14 mouse cellular contexts compared by ENCODE assay signal in the genomic region with DNA sequence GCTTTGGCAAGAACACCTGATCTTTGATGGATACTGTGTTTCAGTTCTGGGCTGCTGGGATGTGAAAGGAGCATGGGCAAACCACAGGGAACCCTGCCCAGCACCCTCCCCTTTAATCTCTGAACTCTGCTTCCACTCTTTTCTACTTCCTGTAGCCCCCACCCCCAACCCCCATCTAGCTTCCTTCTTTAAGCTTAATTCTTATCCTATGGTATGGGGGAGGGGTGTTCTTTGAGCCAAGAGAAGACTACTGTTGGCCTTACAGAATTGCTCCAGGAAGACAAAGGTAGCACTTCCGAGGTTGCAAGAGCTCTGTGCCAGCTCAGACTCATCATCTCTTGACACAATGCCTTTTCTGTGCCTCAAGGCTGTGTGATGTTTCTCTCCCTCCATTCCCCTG. TPM values are rescaled to one million over a fixed set of nuclear protein-coding genes. Genes with fewer than 3 reads are reported as not detected.
A peak's percentile ranks its signal among the peaks of the same experiment; 100 is the strongest.
DNase-seq lines count a peak whose midpoint lies in the region; ATAC-seq and TF ChIP-seq lines count a peak whose summit lies in the region.
"Had no signal": no experiment of that assay in that cellular context is flagged by ENCODE, and none has a peak within 500 bp of the region (broad histone marks: within the 10 kb centered on the region; RNA-seq: fewer than 3 reads in every experiment).

No protein-coding gene starts in this region.

- no peak for TF ChIP-seq CTCF in kidney, postnatal 0 days (IDR thresholded peaks at IDR 0.05; ENCODE audit: low read depth)
- no peak for TF ChIP-seq CTCF in intestine, postnatal 0 days (IDR thresholded peaks at IDR 0.05; ENCODE audit: low read depth)

- H3K4me2 ChIP-seq in forebrain, embryonic 13.5 days = peak overlapping the region; percentile 77; the same call in 1 of the 2 replicates
- H3K4me2 ChIP-seq in forebrain, embryonic 12.5 days = no peak overlapping the region
- peak overlapping the region; percentile 84 for H3K4me2 ChIP-seq in kidney, postnatal 0 days (ENCODE audit: low read length)
- H3K4me2 ChIP-seq in hindbrain, embryonic 15.5 days = peak overlapping the region; percentile 72; the same call in 1 of the 2 replicates
- H3K4me2 ChIP-seq in intestine, postnatal 0 days (replicated peaks; ENCODE audit: low read depth) = no peak overlapping the region

- WGBS in forebrain, embryonic 13.5 days = 59% methylated on average over 1 of the region's 1 CpGs
- 57% methylated on average over 1 of the region's 1 CpGs for WGBS in forebrain, embryonic 12.5 days
- 45% methylated on average over 1 of the region's 1 CpGs for WGBS in kidney, postnatal 0 days
- WGBS in hindbrain, embryonic 15.5 days = 56% methylated on average over 1 of the region's 1 CpGs
- 32% methylated on average over 1 of the region's 1 CpGs for WGBS in intestine, postnatal 0 days

- H3K4me3 ChIP-seq in forebrain, embryonic 13.5 days = no peak overlapping the region
- no peak overlapping the region for H3K4me3 ChIP-seq in forebrain, embryonic 12.5 days (replicated peaks)
- H3K4me3 ChIP-seq in kidney, postnatal 0 days (replicated peaks; ENCODE audit: low read depth, low read length) = no peak overlapping the region
- H3K4me3 ChIP-seq in hindbrain, embryonic 15.5 days = no peak overlapping the region
- no peak overlapping the region for H3K4me3 ChIP-seq in intestine, postnatal 0 days (ENCODE audit: low read depth, low read length)

- ATAC-seq in forebrain, embryonic 13.5 days = no peak
- ATAC-seq in forebrain, embryonic 12.5 days (ENCODE audit: low FRiP score) = no peak
- no peak for ATAC-seq in kidney, postnatal 0 days (replicated peaks; ENCODE audit: low FRiP score, low read depth)
- no peak for ATAC-seq in hindbrain, embryonic 15.5 days (ENCODE audit: low FRiP score, low read depth)
- ATAC-seq in intestine, postnatal 0 days = no peak
- ATAC-seq: forebrain, embryonic 16.5 days; intestine, embryonic 15.5 days had no signal

- no peak overlapping the region for H3K27ac ChIP-seq in forebrain, embryonic 13.5 days
- H3K27ac ChIP-seq in forebrain, embryonic 12.5 days = no peak overlapping the region
- no peak overlapping the region for H3K27ac ChIP-seq in kidney, postnatal 0 days
- no peak overlapping the region for H3K27ac ChIP-seq in hindbrain, embryonic 15.5 days (replicated peaks)
- H3K27ac ChIP-seq in intestine, postnatal 0 days (ENCODE audit: low read depth, low read length) = no peak overlapping the region
- H3K27ac ChIP-seq: intestine, embryonic 15.5 days had no signal

- peaks cover 30% of the 10 kb centered on the region for H3K4me1 ChIP-seq in forebrain, embryonic 13.5 days
- peaks cover 29% of the 10 kb centered on the region for H3K4me1 ChIP-seq in forebrain, embryonic 12.5 days
- H3K4me1 ChIP-seq in kidney, postnatal 0 days (replicated peaks; ENCODE audit: insufficient read depth, low read length) = peaks cover 33% of the 10 kb centered on the region
- H3K4me1 ChIP-seq in hindbrain, embryonic 15.5 days (replicated peaks) = peaks cover 32% of the 10 kb centered on the region
- peaks cover 9% of the 10 kb centered on the region; the same call in 1 of the 2 replicates for H3K4me1 ChIP-seq in intestine, postnatal 0 days (replicated peaks; ENCODE audit: control insufficient read depth, insufficient read depth, low read length)

- H3K36me3 ChIP-seq in forebrain, embryonic 13.5 days (ENCODE audit: poor library complexity, severe bottlenecking) = peaks cover 14% of the 10 kb centered on the region
- peaks cover 16% of the 10 kb centered on the region for H3K36me3 ChIP-seq in forebrain, embryonic 12.5 days (replicated peaks)
- H3K36me3 ChIP-seq in kidney, postnatal 0 days (ENCODE audit: insufficient read depth, low read length) = peaks cover 13% of the 10 kb centered on the region; the same call in 1 of the 2 replicates
- H3K36me3 ChIP-seq in hindbrain, embryonic 15.5 days = no peaks in the 10 kb centered on the region
- H3K36me3 ChIP-seq in intestine, postnatal 0 days (ENCODE audit: control insufficient read depth, insufficient read depth) = peaks cover 4% of the 10 kb centered on the region; the same call in 1 of the 2 replicates
- H3K36me3 ChIP-seq: intestine, embryonic 15.5 days had no signal

- no peak for DNase-seq in kidney, postnatal 0 days (ENCODE audit: low spot score)
- DNase-seq in kidney, adult 18-20 months = no peak
- DNase-seq in 416B (ENCODE audit: low read depth) = peak; percentile 36
- DNase-seq in right cerebral cortex, adult 2 months (ENCODE audit: low spot score in 2 of 2) = no peak
- DNase-seq: adrenal gland, postnatal 14 days; cerebellum, adult 11 months; thymus, adult 18-20 months had no signal

- no peaks in the 10 kb centered on the region for H3K27me3 ChIP-seq in forebrain, embryonic 13.5 days
- H3K27me3 ChIP-seq in forebrain, embryonic 12.5 days = no peaks in the 10 kb centered on the region
- no peaks in the 10 kb centered on the region for H3K27me3 ChIP-seq in kidney, postnatal 0 days (ENCODE audit: insufficient read depth, low read length)
- H3K27me3 ChIP-seq in hindbrain, embryonic 15.5 days = no peaks in the 10 kb centered on the region
- no peaks in the 10 kb centered on the region for H3K27me3 ChIP-seq in intestine, postnatal 0 days (replicated peaks; ENCODE audit: control insufficient read depth, insufficient read depth, low read length)
- H3K27me3 ChIP-seq: intestine, embryonic 15.5 days had no signal

- no peaks in the 10 kb centered on the region for H3K9me3 ChIP-seq in forebrain, embryonic 13.5 days (replicated peaks)
- no peaks in the 10 kb centered on the region for H3K9me3 ChIP-seq in forebrain, embryonic 12.5 days
- H3K9me3 ChIP-seq in kidney, postnatal 0 days (replicated peaks; ENCODE audit: low read length) = no peaks in the 10 kb centered on the region
- no peaks in the 10 kb centered on the region for H3K9me3 ChIP-seq in hindbrain, embryonic 15.5 days
- H3K9me3 ChIP-seq in intestine, postnatal 0 days (ENCODE audit: control insufficient read depth) = no peaks in the 10 kb centered on the region
- H3K9me3 ChIP-seq: intestine, embryonic 15.5 days had no signal

- no peak overlapping the region for H3K9ac ChIP-seq in forebrain, embryonic 13.5 days
- H3K9ac ChIP-seq in forebrain, embryonic 12.5 days = no peak overlapping the region
- no peak overlapping the region for H3K9ac ChIP-seq in kidney, postnatal 0 days (ENCODE audit: low read depth, low read length)
- H3K9ac ChIP-seq in hindbrain, embryonic 15.5 days = no peak overlapping the region
- no peak overlapping the region for H3K9ac ChIP-seq in intestine, postnatal 0 days (ENCODE audit: low read depth, low read length)

RNA-seq across cellular contexts. Expression of a gene that starts 2.0 kb away (rescaled TPM):
- 18.9 and 23.7 TPM in 2 replicates for polyA plus RNA-seq in forebrain, embryonic 13.5 days (2015; fragmentation: Nextera tagmentation; extraction: Ambion mirVana)
- 18.3 and 22.2 TPM in 2 replicates for polyA plus RNA-seq in forebrain, embryonic 12.5 days (2016; fragmentation: Nextera tagmentation; extraction: Ambion mirVana)
- 92.7 and 93.0 TPM in 2 replicates for polyA plus RNA-seq in kidney, postnatal 0 days (2015; fragmentation: Nextera tagmentation; extraction: Ambion mirVana)
- polyA plus RNA-seq in hindbrain, embryonic 15.5 days (2015; fragmentation: Nextera tagmentation; extraction: Ambion mirVana) = 22.2 and 22.7 TPM in 2 replicates
- 17.7 and 18.6 TPM in 2 replicates for polyA plus RNA-seq in intestine, postnatal 0 days (2015; fragmentation: Nextera tagmentation; extraction: Ambion mirVana)

RNA-seq across cellular contexts. Expression of a gene that starts 17.3 kb away (rescaled TPM):
- 0.14 TPM in 1 of 2 replicates, not detected in the other for polyA plus RNA-seq in forebrain, embryonic 13.5 days (2015; fragmentation: Nextera tagmentation; extraction: Ambion mirVana)
- polyA plus RNA-seq in forebrain, embryonic 12.5 days (2016; fragmentation: Nextera tagmentation; extraction: Ambion mirVana) = 0.42 and 0.52 TPM in 2 replicates
- polyA plus RNA-seq in kidney, postnatal 0 days (2015; fragmentation: Nextera tagmentation; extraction: Ambion mirVana) = 20.5 and 21.0 TPM in 2 replicates
- polyA plus RNA-seq in hindbrain, embryonic 15.5 days (2015; fragmentation: Nextera tagmentation; extraction: Ambion mirVana) = 0.18 and 0.26 TPM in 2 replicates
- 0.73 and 1.2 TPM in 2 replicates for polyA plus RNA-seq in intestine, postnatal 0 days (2015; fragmentation: Nextera tagmentation; extraction: Ambion mirVana)
- polyA plus RNA-seq: forebrain, embryonic 16.5 days had no signal

RNA-seq across cellular contexts. Expression of a gene that starts 43.3 kb away (rescaled TPM):
- 0.19 TPM in 1 of 2 replicates, not detected in the other for polyA plus RNA-seq in forebrain, embryonic 13.5 days (2015; fragmentation: Nextera tagmentation; extraction: Ambion mirVana)
- not detected in 2 replicates for polyA plus RNA-seq in forebrain, embryonic 12.5 days (2016; fragmentation: Nextera tagmentation; extraction: Ambion mirVana)
- 0.12 TPM in 1 of 2 replicates, not detected in the other for polyA plus RNA-seq in kidney, postnatal 0 days (2015; fragmentation: Nextera tagmentation; extraction: Ambion mirVana)
- not detected in 2 replicates for polyA plus RNA-seq in hindbrain, embryonic 15.5 days (2015; fragmentation: Nextera tagmentation; extraction: Ambion mirVana)
- not detected in 2 replicates for polyA plus RNA-seq in intestine, postnatal 0 days (2015; fragmentation: Nextera tagmentation; extraction: Ambion mirVana)
- polyA plus RNA-seq: forebrain, embryonic 16.5 days; neural tube, embryonic 14.5 days had no signal

RNA-seq across cellular contexts. Expression of a gene that starts 45.1 kb away (rescaled TPM):
- polyA plus RNA-seq in forebrain, embryonic 13.5 days (2015; fragmentation: Nextera tagmentation; extraction: Ambion mirVana) = not detected in 2 replicates
- 0.10 and 0.24 TPM in 2 replicates for polyA plus RNA-seq in forebrain, embryonic 12.5 days (2016; fragmentation: Nextera tagmentation; extraction: Ambion mirVana)
- polyA plus RNA-seq in kidney, postnatal 0 days (2015; fragmentation: Nextera tagmentation; extraction: Ambion mirVana) = 0.08 and 0.26 TPM in 2 replicates
- polyA plus RNA-seq in hindbrain, embryonic 15.5 days (2015; fragmentation: Nextera tagmentation; extraction: Ambion mirVana) = not detected in 2 replicates
- 0.05 and 0.23 TPM in 2 replicates for polyA plus RNA-seq in intestine, postnatal 0 days (2015; fragmentation: Nextera tagmentation; extraction: Ambion mirVana)
- polyA plus RNA-seq: forebrain, embryonic 16.5 days; neural tube, embryonic 14.5 days had no signal

RNA-seq across cellular contexts. Expression of a gene that starts 45.8 kb away (rescaled TPM):
- polyA plus RNA-seq in forebrain, embryonic 13.5 days (2015; fragmentation: Nextera tagmentation; extraction: Ambion mirVana) = 0.28 and 0.50 TPM in 2 replicates
- polyA plus RNA-seq in forebrain, embryonic 12.5 days (2016; fragmentation: Nextera tagmentation; extraction: Ambion mirVana) = 0.74 and 1.0 TPM in 2 replicates
- polyA plus RNA-seq in kidney, postnatal 0 days (2015; fragmentation: Nextera tagmentation; extraction: Ambion mirVana) = 5.1 and 5.8 TPM in 2 replicates
- polyA plus RNA-seq in hindbrain, embryonic 15.5 days (2015; fragmentation: Nextera tagmentation; extraction: Ambion mirVana) = 2.5 and 3.3 TPM in 2 replicates
- 0.80 and 1.6 TPM in 2 replicates for polyA plus RNA-seq in intestine, postnatal 0 days (2015; fragmentation: Nextera tagmentation; extraction: Ambion mirVana)

Comparison
In these comparisons a context has a peak if more than half of its experiments do, and no peak if none do; other contexts are left out.
1. H3K4me2 ChIP-seq: peak in forebrain, embryonic 13.5 days (single experiment), kidney, postnatal 0 days (single experiment) and hindbrain, embryonic 15.5 days (single experiment); none in forebrain, embryonic 12.5 days (single experiment) and intestine, postnatal 0 days (single experiment).